Mouse (Mus musculus) urinary bladder, adult 18-20 months (tissue): ENCODE data around the gene Ccdc13.
A peak's percentile ranks its signal among the peaks of the same experiment; 100 is the strongest.

Source experiments
- DNase-seq, 2 experiments: peaks; one replicate each; pipeline ENCODE4 v3.0.0; 2022; ENCODE audit warnings: low spot score in 2 of 2, mixed read lengths in 2 of 2

Gene Ccdc13

GRCm38 (mm10) chr9:121838829-121839621, at the start of gene Ccdc13:
Gene Ccdc13, minus strand, starts transcription at chr9:121839461.
- DNase-seq: peak; percentile 39 to 60

GRCm38 (mm10) chr9:121882015-121882457, 42.8 kb upstream of the Ccdc13 start:
- DNase-seq: no peak

GRCm38 (mm10) chr9:121881301-121881700, 42.0 kb upstream of the Ccdc13 start:
- DNase-seq: no peak

- DNase-seq: peak in 1 of 2 experiments; percentile 61
Observed at GRCm38 (mm10) chr9:121880840-121881239, 41.6 kb upstream of the Ccdc13 start.

- DNase-seq: no peak
Observed at GRCm38 (mm10) chr9:121877052-121877740, 37.9 kb upstream of the Ccdc13 start.

GRCm38 (mm10) chr9:121873578-121873977, 34.3 kb upstream of the Ccdc13 start:
- no peak for DNase-seq

GRCm38 (mm10) chr9:121872062-121872683, 32.9 kb upstream of the Ccdc13 start:
- no peak for DNase-seq

- no peak for DNase-seq
Observed at GRCm38 (mm10) chr9:121869973-121870515, 30.8 kb upstream of the Ccdc13 start.

- DNase-seq: no peak
Observed at GRCm38 (mm10) chr9:121869432-121869831, 30.2 kb upstream of the Ccdc13 start.

- no peak for DNase-seq
Observed at GRCm38 (mm10) chr9:121868236-121868635, 29.0 kb upstream of the Ccdc13 start.

GRCm38 (mm10) chr9:121867632-121868031, 28.4 kb upstream of the Ccdc13 start:
- no peak for DNase-seq

GRCm38 (mm10) chr9:121865425-121866008, 26.3 kb upstream of the Ccdc13 start:
- DNase-seq: no peak

- no peak for DNase-seq
Observed at GRCm38 (mm10) chr9:121864837-121865236, 25.6 kb upstream of the Ccdc13 start.

- no peak for DNase-seq
Observed at GRCm38 (mm10) chr9:121860921-121861320, 21.7 kb upstream of the Ccdc13 start.

- DNase-seq: no peak
Observed at GRCm38 (mm10) chr9:121859345-121859744, 20.1 kb upstream of the Ccdc13 start.

- no peak for DNase-seq
Observed at GRCm38 (mm10) chr9:121858153-121858488, 18.9 kb upstream of the Ccdc13 start, which contains the start of gene Higd1a. Gene Higd1a, minus strand, starts transcription at chr9:121858362.

- peak; percentile 97 for DNase-seq
Observed at GRCm38 (mm10) chr9:121857474-121858152, 18.4 kb upstream of the Ccdc13 start.

GRCm38 (mm10) chr9:121856649-121857416, 17.6 kb upstream of the Ccdc13 start:
- no peak for DNase-seq

- no peak for DNase-seq
Observed at GRCm38 (mm10) chr9:121854246-121854645, 15.0 kb upstream of the Ccdc13 start.

GRCm38 (mm10) chr9:121847842-121848241, 8.6 kb upstream of the Ccdc13 start:
- DNase-seq: no peak
